Mouse (Mus musculus) hindbrain, postnatal 0 days (tissue): ENCODE measurements around the gene Gm21477. TPM values are rescaled to one million over a fixed set of nuclear protein-coding genes. Genes with fewer than 3 reads are reported as not detected.
"Not testable (repeated sequence)": the region's sequence is repeated elsewhere in the genome, so short reads cannot be mapped to it uniquely, and the experiment has no call there.

Experiments
- ATAC-seq: fragments of 200-750 bp; cut with Nextera tagmentation; 2 replicates; pipeline ENCODE4 v1.8.0; 2017; ENCODE audit warnings: mild to moderate bottlenecking, moderate TSS enrichment, moderate library complexity
- DNase-seq: peaks from one replicate; pipeline ENCODE4 v3.0.0-alpha.2; 2015; ENCODE audit warnings: low spot score
- H3K27ac ChIP-seq: fragments of 300-500 bp; sonication (generic); 2 replicates; pipeline ENCODE4 v1.5.1; 2014; ENCODE audit warnings: mild to moderate bottlenecking
- H3K27me3 ChIP-seq: fragments of 300-500 bp; sonication (generic); 2 replicates; pipeline ENCODE4 v1.6.1; 2014; ENCODE audit warnings: low read length, mixed read lengths; ENCODE audit not compliant: insufficient read depth
- H3K36me3 ChIP-seq: fragments of 300-500 bp; sonication (generic); 2 replicates; pipeline ENCODE4 v1.6.1; 2014; ENCODE audit warnings: low read length, mixed read lengths; ENCODE audit not compliant: insufficient read depth
- H3K4me1 ChIP-seq: fragments of 300-500 bp; sonication (generic); 2 replicates; pipeline ENCODE4 v1.6.1; 2014; ENCODE audit warnings: antibody characterized with exemption, low read length, mixed read lengths; ENCODE audit not compliant: insufficient read depth
- H3K4me2 ChIP-seq: fragments of 300-500 bp; sonication (generic); 2 replicates; pipeline ENCODE4 v1.6.1; 2014; ENCODE audit warnings: low read depth, mild to moderate bottlenecking, low read length, moderate library complexity, mixed read lengths
- H3K4me3 ChIP-seq: fragments of 300-500 bp; sonication (generic); 2 replicates; pipeline ENCODE4 v1.5.1; 2014; ENCODE audit warnings: low read length
- H3K9ac ChIP-seq: fragments of 300-500 bp; sonication (generic); replicated peaks from 2 replicates; pipeline ENCODE4 v1.6.1; 2014; ENCODE audit warnings: mild to moderate bottlenecking, low read length, moderate library complexity, mixed read lengths
- H3K9me3 ChIP-seq: fragments of 300-500 bp; sonication (generic); 2 replicates; pipeline ENCODE4 v1.6.1; 2016; ENCODE audit warnings: low read length, mixed read lengths
- WGBS: fragments of 180-500 bp; shearing (Covaris S2); extraction: QIAGEN DNeasy Blood & Tissue Kit; methylation state at CpG from one replicate; pipeline ENCODE4 v1.1.7; 2014; 5-methylcytosine and 5-hydroxymethylcytosine counted together
- polyA plus RNA-seq: library from polyadenylated mRNA; unstranded; fragments of >200 nt; fragmentation: Nextera tagmentation; extraction: Ambion mirVana; gene quantifications from 2 replicates; pipeline ENCODE4 v1.2.1, GENCODE M21; 2015
- total RNA-seq: library from RNA; depleted of rRNA; stranded (reverse); fragments of >200 nt; gene quantifications from 2 replicates; pipeline ENCODE4 v1.2.3, GENCODE M21; 2014; rRNA removed

Gene Gm21477
- total RNA-seq (not detected in 2 replicates), polyA plus RNA-seq (not detected in 2 replicates)

DNA sequence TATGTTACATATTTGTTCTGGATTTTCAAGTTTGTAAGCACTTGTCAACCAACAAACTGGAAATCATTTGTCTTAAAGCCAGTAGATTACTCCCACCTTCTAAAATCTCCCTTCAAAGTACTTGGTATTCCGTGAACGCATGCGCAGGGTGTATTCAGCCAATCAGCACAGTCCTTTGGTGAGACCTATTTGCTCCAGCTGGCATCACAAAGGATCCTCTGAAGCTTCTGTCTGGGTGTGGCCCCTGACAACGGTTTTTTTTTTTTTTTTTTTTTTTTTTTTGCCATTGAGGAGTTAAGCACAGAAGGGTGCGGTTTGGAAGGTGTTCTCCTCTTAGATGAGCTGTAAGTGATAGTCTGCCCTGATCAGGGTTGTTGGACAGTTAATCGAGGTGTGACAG is at the start of gene Gm21477:
TSS of gene Gm21477 (plus strand) at position 301 of the 400 bp plus-strand sequence.
- H3K9me3 ChIP-seq, ATAC-seq, H3K4me3 ChIP-seq, H3K4me2 ChIP-seq, H3K4me1 ChIP-seq, H3K9ac ChIP-seq, H3K27ac ChIP-seq, H3K36me3 ChIP-seq, H3K27me3 ChIP-seq, DNase-seq: not testable (repeated sequence)
- no CpG with 5 or more reads among the region's 6 CpGs for WGBS
